In the genomic region with DNA sequence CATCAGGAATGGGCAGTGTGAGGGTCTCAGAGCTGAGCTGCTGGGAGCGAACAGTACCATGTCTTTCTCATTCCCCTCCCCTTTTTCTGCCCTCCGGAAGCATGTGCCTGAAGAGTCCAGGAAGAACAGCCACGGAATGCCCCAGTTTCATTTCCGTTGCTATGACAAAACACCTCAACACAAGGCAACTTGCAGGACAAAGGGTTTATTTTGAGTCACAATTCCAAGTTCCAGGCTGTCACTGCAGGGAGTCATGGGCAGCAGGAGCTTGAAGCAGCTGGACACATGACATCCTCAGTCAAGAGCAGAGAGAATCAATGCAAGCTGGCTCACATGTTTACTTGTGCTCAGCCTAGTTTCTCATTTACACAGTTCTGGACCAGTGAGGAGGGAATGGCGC, we compare ENCODE assay signal across 9 mouse cellular contexts. TPM values are rescaled to one million over a fixed set of nuclear protein-coding genes. Genes with fewer than 3 reads are reported as not detected.
A peak's percentile ranks its signal among the peaks of the same experiment; 100 is the strongest.
DNase-seq lines count a peak whose midpoint lies in the region; ATAC-seq lines count a peak whose summit lies in the region.
"Had no signal": no experiment of that assay in that cellular context is flagged by ENCODE, and none has a peak within 500 bp of the region (broad histone marks: within the 10 kb centered on the region; RNA-seq: fewer than 3 reads in every experiment).

No protein-coding gene starts in this region.

- no peak overlapping the region for H3K4me2 ChIP-seq in hindbrain, embryonic 15.5 days
- no peak overlapping the region for H3K4me2 ChIP-seq in midbrain, embryonic 12.5 days (replicated peaks)
- H3K4me2 ChIP-seq: limb, embryonic 15.5 days had no signal

- H3K36me3 ChIP-seq in hindbrain, embryonic 15.5 days, result no peaks in the 10 kb centered on the region
- no peaks in the 10 kb centered on the region for H3K36me3 ChIP-seq in midbrain, embryonic 12.5 days
- H3K36me3 ChIP-seq: limb, embryonic 15.5 days had no signal

- H3K9me3 ChIP-seq in hindbrain, embryonic 15.5 days, result no peaks in the 10 kb centered on the region
- H3K9me3 ChIP-seq in midbrain, embryonic 12.5 days, result no peaks in the 10 kb centered on the region
- H3K9me3 ChIP-seq: limb, embryonic 15.5 days had no signal

- H3K9ac ChIP-seq in hindbrain, embryonic 15.5 days, result no peak overlapping the region
- no peak overlapping the region for H3K9ac ChIP-seq in midbrain, embryonic 12.5 days (replicated peaks)
- H3K9ac ChIP-seq: limb, embryonic 15.5 days had no signal

- ATAC-seq in hindbrain, embryonic 15.5 days (ENCODE audit: low FRiP score, low read depth), result no peak
- no peak for ATAC-seq in midbrain, embryonic 12.5 days (ENCODE audit: low FRiP score, low read depth)

- H3K27ac ChIP-seq in brown adipose tissue, adult 24 weeks (replicated peaks; ENCODE audit: low read depth, low read length), result peak overlapping the region; percentile 61
- peak overlapping the region; percentile 58 for H3K27ac ChIP-seq in hindbrain, embryonic 15.5 days (replicated peaks)
- H3K27ac ChIP-seq in midbrain, embryonic 12.5 days (replicated peaks), result peak overlapping the region; percentile 39; the same call in 1 of the 2 replicates
- H3K27ac ChIP-seq: limb, embryonic 15.5 days had no signal

- DNase-seq in heart, adult 8-10 months (ENCODE audit: low spot score), result peak; percentile 53
- no peak for DNase-seq in heart, postnatal 4 days
- no peak for DNase-seq in layer of hippocampus, postnatal 36 days
- DNase-seq in urinary bladder, postnatal 4 days (ENCODE audit: low spot score in 2 of 2), result no peak
- no peak for DNase-seq in gastrocnemius, adult 18-20 months (ENCODE audit: low spot score)

- 28% methylated on average over 5 of the region's 5 CpGs for WGBS in hindbrain, embryonic 15.5 days
- 50% methylated on average over 5 of the region's 5 CpGs for WGBS in midbrain, embryonic 12.5 days

- no peak overlapping the region for H3K4me3 ChIP-seq in brown adipose tissue, adult 24 weeks (ENCODE audit: insufficient read depth, low read depth, low read length)
- no peak overlapping the region for H3K4me3 ChIP-seq in hindbrain, embryonic 15.5 days
- no peak overlapping the region for H3K4me3 ChIP-seq in midbrain, embryonic 12.5 days
- H3K4me3 ChIP-seq: limb, embryonic 15.5 days had no signal

- no peaks in the 10 kb centered on the region for H3K27me3 ChIP-seq in hindbrain, embryonic 15.5 days
- H3K27me3 ChIP-seq in midbrain, embryonic 12.5 days, result peaks cover 5% of the 10 kb centered on the region; the same call in 1 of the 2 replicates
- H3K27me3 ChIP-seq: limb, embryonic 15.5 days had no signal

- H3K4me1 ChIP-seq in brown adipose tissue, adult 24 weeks (ENCODE audit: control insufficient read depth, insufficient read depth, insufficient read length, low read length), result peaks cover 4% of the 10 kb centered on the region
- H3K4me1 ChIP-seq in hindbrain, embryonic 15.5 days (replicated peaks), result peaks cover 8% of the 10 kb centered on the region
- peaks cover 5% of the 10 kb centered on the region; the same call in 1 of the 2 replicates for H3K4me1 ChIP-seq in midbrain, embryonic 12.5 days

RNA-seq across cellular contexts. Expression of a gene that starts 53.4 kb away (rescaled TPM):
- total RNA-seq in heart, adult 8-10 months (2022), result 1 to 10 TPM in 1 of 4 experiments, under 1 TPM in 3; 0.24 to 1.2 (median 0.55) TPM
- 1 to 10 TPM; 2.6 to 4.0 TPM for total RNA-seq in heart, postnatal 4 days (2021)
- polyA plus RNA-seq in brown adipose tissue, adult 24 weeks (2012; ENCODE audit: insufficient read depth, insufficient read length, missing spikeins), result not detected in 2 replicates
- polyA plus RNA-seq in hindbrain, embryonic 15.5 days (2015; fragmentation: Nextera tagmentation; extraction: Ambion mirVana), result 1.3 and 1.8 TPM in 2 replicates
- 2.4 and 2.6 TPM in 2 replicates for polyA plus RNA-seq in midbrain, embryonic 12.5 days (2016; fragmentation: Nextera tagmentation; extraction: Ambion mirVana)
- 1 to 10 TPM; 4.8 to 5.6 TPM for total RNA-seq in layer of hippocampus, postnatal 36 days (2021)
- total RNA-seq in gastrocnemius, adult 18-20 months (2021), result 1 to 10 TPM; 2.4 to 8.2 TPM

RNA-seq across cellular contexts. Expression of a gene that starts 57.6 kb away (rescaled TPM):
- 10 to 100 TPM; 23.8 to 27.7 (median 25.3) TPM for total RNA-seq in heart, adult 8-10 months (2022)
- total RNA-seq in heart, postnatal 4 days (2021), result 10 to 100 TPM; 51.7 to 54.5 TPM
- 14.6 and 22.2 TPM in 2 replicates for polyA plus RNA-seq in brown adipose tissue, adult 24 weeks (2012; ENCODE audit: insufficient read depth, insufficient read length, missing spikeins)
- 99.8 and 110 TPM in 2 replicates for polyA plus RNA-seq in hindbrain, embryonic 15.5 days (2015; fragmentation: Nextera tagmentation; extraction: Ambion mirVana)
- 103 and 110 TPM in 2 replicates for polyA plus RNA-seq in midbrain, embryonic 12.5 days (2016; fragmentation: Nextera tagmentation; extraction: Ambion mirVana)
- total RNA-seq in layer of hippocampus, postnatal 36 days (2021), result 10 to 100 TPM; 31.3 to 37.4 TPM
- total RNA-seq in gastrocnemius, adult 18-20 months (2021), result 10 to 100 TPM; 10.6 to 11.3 TPM
